Mouse (Mus musculus): ENCODE measurements around the gene Hils1. TPM values are rescaled to one million over a fixed set of nuclear protein-coding genes. Genes with fewer than 3 reads are reported as not detected.
A peak's percentile ranks its signal among the peaks of the same experiment; 100 is the strongest.

Hils1 gene
- polyA plus RNA-seq, 1 experiment from 2014 or later, result not detected

DNA sequence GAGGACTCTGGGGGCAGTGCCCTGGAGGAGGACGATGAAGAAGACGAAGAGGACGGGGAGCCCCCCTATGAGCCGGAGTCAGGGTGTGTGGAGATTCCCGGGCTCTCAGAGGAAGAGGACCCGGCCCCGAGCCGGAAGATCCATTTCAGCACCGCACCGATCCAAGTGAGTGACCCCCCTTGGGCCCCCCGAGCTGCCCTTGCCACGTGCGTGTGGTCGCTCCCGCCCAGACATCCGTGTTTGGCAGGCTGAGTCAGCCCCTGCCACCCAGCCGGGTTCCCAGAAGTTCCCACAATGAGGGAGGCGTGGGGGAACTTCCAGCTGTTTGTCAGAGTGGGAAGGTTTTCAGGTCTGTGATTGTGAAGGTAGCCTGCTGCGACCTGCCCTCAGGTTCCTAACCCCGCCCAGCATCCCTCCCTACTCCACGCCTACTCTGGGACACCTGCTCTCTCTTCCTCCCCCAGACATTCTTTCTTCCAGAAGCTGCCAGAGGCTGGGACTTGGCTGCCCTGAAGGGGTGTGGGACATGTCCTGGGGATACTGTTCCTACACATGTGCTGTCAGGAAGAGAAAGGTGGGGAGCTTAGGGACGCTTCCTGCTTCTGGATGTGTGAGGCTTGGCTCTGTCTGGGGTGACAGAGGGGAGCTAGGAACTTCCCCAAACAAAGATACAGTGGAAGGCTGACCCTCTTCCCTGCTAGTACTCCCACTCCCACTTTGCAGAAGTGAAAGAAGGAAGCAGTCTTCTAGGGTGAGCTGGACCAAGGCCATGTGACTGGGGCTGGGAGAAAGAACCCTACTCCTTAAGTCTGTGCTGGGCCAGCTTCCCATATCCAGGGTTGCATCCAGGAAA, 25.6 kb downstream of the Hils1 start:
- WGBS, result 3% methylated on average over 22 of the region's 22 CpGs
- Histone ChIP-seq H3K36me3 (peaks cover 42% of the 10 kb centered on the region), H3K27me3 (ENCODE audit: low read depth, poor library complexity, severe bottlenecking) (no peaks in the 10 kb centered on the region), H3K27ac (peak overlapping the region; percentile 95), H3K9me3 (replicated peaks) (no peaks in the 10 kb centered on the region), H3K4me1 (peaks cover 82% of the 10 kb centered on the region), H3K4me3 (peak overlapping the region; percentile 83)
- peak; percentile 59 for DNase-seq (ENCODE audit: low spot score)

DNA sequence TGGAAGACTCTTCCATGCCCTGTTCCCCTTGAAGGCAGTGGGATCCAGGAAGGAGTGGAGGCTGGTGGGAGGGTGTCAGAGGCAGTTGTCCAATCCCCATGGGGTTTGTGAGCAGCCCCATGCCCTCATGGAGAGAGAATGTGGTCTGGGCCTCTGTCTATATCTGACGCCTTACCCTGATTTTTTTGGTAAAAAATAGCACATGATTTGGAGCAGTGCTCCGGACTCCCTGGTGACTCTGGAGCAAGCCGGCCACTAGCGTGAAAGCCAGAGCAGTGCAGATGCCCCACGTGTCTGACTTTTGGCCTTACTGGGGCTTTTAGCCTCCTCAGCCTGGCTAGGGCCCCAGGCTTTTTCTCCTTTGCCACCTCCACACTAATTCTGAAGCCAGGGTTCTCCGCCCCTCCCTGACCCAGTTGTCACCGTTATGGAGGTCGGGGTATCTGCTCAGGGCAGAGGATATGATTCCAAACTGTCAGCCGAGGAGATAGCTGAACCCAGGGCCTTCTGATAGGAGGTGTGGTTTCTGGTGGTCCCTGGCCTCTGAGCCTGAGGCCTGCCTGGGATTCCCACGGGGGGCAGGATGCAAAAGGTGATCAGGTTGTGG, 26.9 kb downstream of the Hils1 start:
- Histone ChIP-seq H3K9me3 (replicated peaks) (no peaks in the 10 kb centered on the region), H3K36me3 (peaks cover 55% of the 10 kb centered on the region), H3K4me1 (peaks cover 72% of the 10 kb centered on the region), H3K27me3 (ENCODE audit: low read depth, poor library complexity, severe bottlenecking) (no peaks in the 10 kb centered on the region), H3K27ac (peak overlapping the region; percentile 95), H3K4me3 (peak overlapping the region; percentile 83)
- 65% methylated on average over 10 of the region's 10 CpGs for WGBS
- DNase-seq (ENCODE audit: low spot score), result no peak

GRCm38 (mm10) chr11:94994947-94995772, 27.8 kb downstream of the Hils1 start:
- peak overlapping the region; percentile 27; the same call in 1 of the 2 replicates for H3K27ac ChIP-seq

DNA sequence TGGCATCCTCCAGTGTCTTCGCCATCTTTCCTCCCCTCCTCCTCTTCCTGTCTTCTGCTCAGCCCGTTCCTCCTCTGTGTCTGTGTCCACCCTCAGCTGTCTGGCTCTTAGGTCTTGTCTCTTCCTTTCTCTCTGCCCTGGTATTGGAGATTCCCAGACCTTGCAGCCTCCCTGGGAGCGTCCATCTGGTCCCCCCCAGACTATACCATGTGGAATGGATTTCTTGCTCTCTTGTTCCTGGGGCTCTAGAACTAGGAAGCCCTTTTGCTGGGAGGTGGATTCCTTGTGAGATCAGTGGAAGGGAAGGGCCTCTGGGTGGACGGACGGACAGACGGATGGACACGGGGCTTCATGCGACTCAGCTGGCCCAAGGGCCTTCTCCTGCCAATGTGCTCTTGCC, 28.7 kb downstream of the Hils1 start:
- 87% methylated on average over 8 of the region's 8 CpGs for WGBS
- Histone ChIP-seq H3K9me3 (replicated peaks) (no peaks in the 10 kb centered on the region), H3K36me3 (peaks cover 73% of the 10 kb centered on the region), H3K4me3 (no peak overlapping the region), H3K27me3 (ENCODE audit: low read depth, poor library complexity, severe bottlenecking) (no peaks in the 10 kb centered on the region), H3K27ac (no peak overlapping the region), H3K4me1 (peaks cover 74% of the 10 kb centered on the region)
- DNase-seq (ENCODE audit: low spot score), result no peak

More at GRCm38 (mm10) chr11:94994947-94995772, 27.8 kb downstream of the Hils1 start:
- H3K36me3 ChIP-seq, result peaks cover 63% of the 10 kb centered on the region
- no peaks in the 10 kb centered on the region for H3K27me3 ChIP-seq (ENCODE audit: low read depth, poor library complexity, severe bottlenecking)
- DNase-seq (ENCODE audit: low spot score), result no peak
- 90% methylated on average over 11 of the region's 11 CpGs for WGBS
- no peaks in the 10 kb centered on the region for H3K9me3 ChIP-seq (replicated peaks)
- H3K4me1 ChIP-seq, result peaks cover 71% of the 10 kb centered on the region
- peak overlapping the region; percentile 83 for H3K4me3 ChIP-seq

DNA sequence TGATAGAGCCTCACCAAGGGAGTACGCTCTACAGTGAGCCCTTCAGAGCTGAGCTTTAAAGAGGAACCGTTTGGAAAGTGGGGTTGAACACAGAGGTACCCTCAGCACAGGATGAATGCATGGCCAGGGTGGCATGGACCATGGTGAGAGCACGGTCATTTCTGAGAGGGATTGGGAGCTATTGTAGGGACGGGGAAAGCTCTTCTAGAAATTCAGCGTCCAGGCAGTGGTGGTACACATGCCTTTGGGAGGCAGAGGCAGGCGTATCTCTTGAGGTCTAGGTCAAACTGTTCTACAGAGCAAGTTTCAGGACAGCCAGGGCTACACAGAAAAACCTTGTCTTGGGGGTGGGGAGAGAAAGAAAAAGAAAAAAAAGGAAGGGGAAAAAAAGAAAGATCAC, 29.6 kb downstream of the Hils1 start:
- no peaks in the 10 kb centered on the region for H3K27me3 ChIP-seq (ENCODE audit: low read depth, poor library complexity, severe bottlenecking)
- peaks cover 68% of the 10 kb centered on the region for H3K4me1 ChIP-seq
- no peak overlapping the region for H3K27ac ChIP-seq
- no peak overlapping the region for H3K4me3 ChIP-seq
- no peak for DNase-seq (ENCODE audit: low spot score)
- no peaks in the 10 kb centered on the region for H3K9me3 ChIP-seq (replicated peaks)
- H3K36me3 ChIP-seq, result peaks cover 80% of the 10 kb centered on the region
- 91% methylated on average over 6 of the region's 6 CpGs for WGBS

- Histone ChIP-seq H3K4me3 (0 out of 2 replicates have a peak overlapping the region, but pooled peaks have one; percentile 7), H3K9me3 (replicated peaks) (no peaks in the 10 kb centered on the region), H3K27me3 (ENCODE audit: low read depth, poor library complexity, severe bottlenecking) (no peaks in the 10 kb centered on the region), H3K27ac (0 out of 2 replicates have a peak overlapping the region, but pooled peaks have one; percentile 50), H3K4me1 (peaks cover 61% of the 10 kb centered on the region), H3K36me3 (peaks cover 86% of the 10 kb centered on the region)
- no peak for DNase-seq (ENCODE audit: low spot score)
- 71% methylated on average over 5 of the region's 5 CpGs for WGBS
These were observed 30.2 kb downstream of the Hils1 start for GRCm38 (mm10) chr11:94997596-94997995.

GRCm38 (mm10) chr11:94998041-94998531, 30.7 kb downstream of the Hils1 start:
- WGBS, result 92% methylated on average over 16 of the region's 16 CpGs
- peak overlapping the region; percentile 50; the same call in 1 of the 2 replicates for H3K27ac ChIP-seq
- H3K9me3 ChIP-seq (replicated peaks), result no peaks in the 10 kb centered on the region
- 0 out of 2 replicates have a peak overlapping the region, but pooled peaks have one; percentile 7 for H3K4me3 ChIP-seq
- H3K27me3 ChIP-seq (ENCODE audit: low read depth, poor library complexity, severe bottlenecking), result no peaks in the 10 kb centered on the region
- peaks cover 91% of the 10 kb centered on the region for H3K36me3 ChIP-seq
- no peak for DNase-seq (ENCODE audit: low spot score)
- H3K4me1 ChIP-seq, result peaks cover 57% of the 10 kb centered on the region

DNA sequence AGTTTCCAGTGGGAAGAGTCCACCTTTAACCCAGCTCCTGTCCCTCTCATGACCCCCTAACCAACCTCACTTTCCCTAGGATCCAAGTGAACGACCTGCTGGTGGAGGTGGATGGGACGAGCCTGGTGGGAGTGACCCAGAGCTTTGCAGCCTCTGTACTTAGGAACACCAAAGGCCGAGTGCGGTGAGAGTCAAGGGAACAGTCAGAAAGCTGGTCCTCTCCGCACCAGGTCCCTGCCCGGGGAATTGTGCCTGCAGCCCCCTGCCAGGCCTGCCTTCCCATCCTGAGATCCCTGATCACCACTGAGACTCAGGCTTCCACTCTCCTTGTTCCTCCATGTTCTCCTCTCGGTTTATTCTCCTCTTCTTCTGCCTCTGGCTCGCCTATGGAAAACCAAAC, 32.7 kb downstream of the Hils1 start:
- peaks cover 99% of the 10 kb centered on the region for H3K36me3 ChIP-seq
- peak overlapping the region; percentile 53 for H3K27ac ChIP-seq
- H3K4me3 ChIP-seq, result no peak overlapping the region
- 71% methylated on average over 8 of the region's 8 CpGs for WGBS
- H3K4me1 ChIP-seq, result peaks cover 36% of the 10 kb centered on the region
- DNase-seq (ENCODE audit: low spot score), result no peak
- no peaks in the 10 kb centered on the region for H3K9me3 ChIP-seq (replicated peaks)
- no peaks in the 10 kb centered on the region for H3K27me3 ChIP-seq (ENCODE audit: low read depth, poor library complexity, severe bottlenecking)

DNA sequence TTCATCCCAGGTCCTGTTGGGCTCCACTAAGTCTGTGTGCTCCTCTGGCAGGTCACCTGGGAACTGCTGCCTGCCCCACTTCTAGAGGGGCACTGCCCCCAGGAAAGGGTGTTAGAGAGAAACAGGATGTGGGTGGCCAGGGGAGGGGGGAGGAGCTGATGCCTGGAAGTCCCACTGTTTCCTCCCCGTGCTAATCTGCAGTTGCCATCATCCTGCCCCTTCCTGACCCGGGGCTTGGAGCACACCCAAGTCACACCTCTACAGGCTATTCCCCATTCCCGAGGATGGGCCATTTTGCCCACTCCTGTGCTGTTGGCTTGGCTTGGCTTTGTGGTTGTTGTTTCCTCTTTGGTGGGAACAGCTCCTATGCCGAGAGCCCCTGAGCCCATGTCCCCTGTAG, 33.2 kb downstream of the Hils1 start:
- Histone ChIP-seq H3K36me3 (peaks cover 99% of the 10 kb centered on the region), H3K4me1 (peaks cover 35% of the 10 kb centered on the region), H3K27me3 (ENCODE audit: low read depth, poor library complexity, severe bottlenecking) (no peaks in the 10 kb centered on the region), H3K27ac (peak overlapping the region; percentile 53), H3K9me3 (replicated peaks) (no peaks in the 10 kb centered on the region), H3K4me3 (no peak overlapping the region)
- WGBS, result 35% methylated on average over 4 of the region's 4 CpGs
- no peak for DNase-seq (ENCODE audit: low spot score)

GRCm38 (mm10) chr11:95001058-95001457, 33.7 kb downstream of the Hils1 start:
- Histone ChIP-seq H3K9me3 (replicated peaks) (no peaks in the 10 kb centered on the region), H3K4me1 (peaks cover 35% of the 10 kb centered on the region), H3K4me3 (no peak overlapping the region)

DNA sequence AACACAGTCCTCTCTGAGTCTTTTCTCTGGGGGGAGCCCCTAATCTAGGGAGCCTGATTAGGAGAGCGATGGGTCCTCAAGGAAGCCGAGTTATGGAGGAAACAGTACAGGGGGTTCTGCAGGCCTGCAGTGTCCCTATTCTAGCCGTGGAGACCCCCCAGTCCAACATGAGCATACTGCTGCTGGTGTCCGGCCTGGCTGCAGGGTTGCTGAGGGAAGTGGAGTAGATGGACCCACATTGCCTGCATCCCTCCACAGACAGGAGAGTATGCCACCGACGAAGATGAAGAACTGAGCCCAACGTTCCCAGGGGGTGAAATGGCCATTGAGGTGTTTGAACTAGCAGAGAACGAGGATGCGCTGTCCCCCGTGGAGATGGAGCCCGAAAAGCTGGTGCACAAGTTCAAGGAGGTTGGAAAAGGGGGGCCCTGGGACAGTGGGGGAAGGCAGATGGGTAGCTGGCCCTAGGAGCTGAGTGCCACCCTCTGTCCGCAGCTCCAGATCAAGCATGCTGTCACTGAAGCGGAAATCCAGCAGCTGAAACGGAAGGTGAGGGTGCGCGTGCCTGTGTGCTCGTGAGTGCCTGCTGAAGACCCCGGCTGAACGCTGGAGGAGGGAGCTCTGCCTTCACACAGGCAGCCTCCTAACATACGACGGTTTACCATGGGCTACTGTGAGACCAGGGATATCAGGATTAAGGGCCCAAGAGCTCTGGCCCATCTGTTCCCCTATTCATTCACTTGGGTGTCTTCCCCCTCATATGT, 34.4 kb downstream of the Hils1 start:
- WGBS, result 89% methylated on average over 21 of the region's 21 CpGs
- Histone ChIP-seq H3K27me3 (ENCODE audit: low read depth, poor library complexity, severe bottlenecking) (no peaks in the 10 kb centered on the region), H3K4me3 (no peak overlapping the region), H3K4me1 (peaks cover 40% of the 10 kb centered on the region), H3K36me3 (peaks cover 92% of the 10 kb centered on the region), H3K27ac (no peak overlapping the region), H3K9me3 (replicated peaks) (no peaks in the 10 kb centered on the region)
- DNase-seq (ENCODE audit: low spot score), result no peak

More at GRCm38 (mm10) chr11:95001058-95001457, 33.7 kb downstream of the Hils1 start:
- WGBS, result under 1% methylated on average over 8 of the region's 8 CpGs
- DNase-seq (ENCODE audit: low spot score), result peak; percentile 77
- Histone ChIP-seq H3K27ac (peak overlapping the region; percentile 53; the same call in 1 of the 2 replicates), H3K27me3 (ENCODE audit: low read depth, poor library complexity, severe bottlenecking) (no peaks in the 10 kb centered on the region), H3K36me3 (peaks cover 99% of the 10 kb centered on the region)

- whole genome bisulfite sequencing, result 93% methylated on average over 8 of the region's 8 CpGs
- H3K27ac ChIP-seq, result no peak overlapping the region
- H3K4me3 ChIP-seq, result no peak overlapping the region
- DNase-seq (ENCODE audit: low spot score), result no peak
- H3K9me3 ChIP-seq (replicated peaks), result no peaks in the 10 kb centered on the region
- H3K36me3 ChIP-seq, result peaks cover 82% of the 10 kb centered on the region
- H3K4me1 ChIP-seq, result peaks cover 48% of the 10 kb centered on the region
- no peaks in the 10 kb centered on the region for H3K27me3 ChIP-seq (ENCODE audit: low read depth, poor library complexity, severe bottlenecking)
These were observed 35.3 kb downstream of the Hils1 start for GRCm38 (mm10) chr11:95002705-95003104.
